Mouse (Mus musculus): ENCODE data around the gene Cfap61.

Cfap61 gene

GRCm38 (mm10) chr2:146221076-146221928 is 286.7 kb downstream of the Cfap61 start, which contains the start of gene Insm1:
TSS of gene Insm1 (plus strand) at chr2:146221921.
- DNase-seq (ENCODE audit: low read depth, low spot score) = peak; percentile 85

GRCm38 (mm10) chr2:146221929-146222278 is 287.3 kb downstream of the Cfap61 start:
- peak; percentile 75 for DNase-seq (ENCODE audit: low read depth, low spot score)

- DNase-seq (ENCODE audit: low read depth, low spot score) = no peak
These were observed 287.9 kb downstream of the Cfap61 start for GRCm38 (mm10) chr2:146222279-146223175.

- DNase-seq (ENCODE audit: low read depth, low spot score) = peak; percentile 58
These were observed 288.8 kb downstream of the Cfap61 start for GRCm38 (mm10) chr2:146223176-146223905.

GRCm38 (mm10) chr2:146224141-146224540 is 289.6 kb downstream of the Cfap61 start:
- no peak for DNase-seq (ENCODE audit: low read depth, low spot score)

- DNase-seq (ENCODE audit: low read depth, low spot score) = peak; percentile 78
These were observed 291.2 kb downstream of the Cfap61 start for GRCm38 (mm10) chr2:146225818-146226217.

- DNase-seq (ENCODE audit: low read depth, low spot score) = peak; percentile 37
These were observed 291.9 kb downstream of the Cfap61 start for GRCm38 (mm10) chr2:146226484-146226883.

GRCm38 (mm10) chr2:146227646-146228045 is 293.1 kb downstream of the Cfap61 start:
- DNase-seq (ENCODE audit: low read depth, low spot score) = no peak

GRCm38 (mm10) chr2:146228435-146228834 is 293.9 kb downstream of the Cfap61 start:
- no peak for DNase-seq (ENCODE audit: low read depth, low spot score)

- no peak for DNase-seq (ENCODE audit: low read depth, low spot score)
These were observed 296.9 kb downstream of the Cfap61 start for GRCm38 (mm10) chr2:146231485-146231884.

- DNase-seq (ENCODE audit: low read depth, low spot score) = no peak
These were observed 304.7 kb downstream of the Cfap61 start for GRCm38 (mm10) chr2:146239196-146239747.

GRCm38 (mm10) chr2:146244049-146244448 is 309.5 kb downstream of the Cfap61 start:
- no peak for DNase-seq (ENCODE audit: low read depth, low spot score)

- no peak for DNase-seq (ENCODE audit: low read depth, low spot score)
These were observed 310.8 kb downstream of the Cfap61 start for GRCm38 (mm10) chr2:146245401-146245800.

- DNase-seq (ENCODE audit: low read depth, low spot score) = no peak
These were observed 312.0 kb downstream of the Cfap61 start for GRCm38 (mm10) chr2:146246409-146247075.

GRCm38 (mm10) chr2:146247576-146247975 is 313.0 kb downstream of the Cfap61 start:
- no peak for DNase-seq (ENCODE audit: low read depth, low spot score)

GRCm38 (mm10) chr2:146249033-146249432 is 314.4 kb downstream of the Cfap61 start:
- DNase-seq (ENCODE audit: low read depth, low spot score) = no peak

GRCm38 (mm10) chr2:146250236-146250904 is 315.8 kb downstream of the Cfap61 start:
- DNase-seq (ENCODE audit: low read depth, low spot score) = no peak

GRCm38 (mm10) chr2:146254387-146254786 is 319.8 kb downstream of the Cfap61 start:
- no peak for DNase-seq (ENCODE audit: low read depth, low spot score)

GRCm38 (mm10) chr2:146255636-146256035 is 321.1 kb downstream of the Cfap61 start:
- no peak for DNase-seq (ENCODE audit: low read depth, low spot score)

- peak; percentile 30 for DNase-seq (ENCODE audit: low read depth, low spot score)
These were observed 321.8 kb downstream of the Cfap61 start for GRCm38 (mm10) chr2:146256321-146256875.
